Mouse (Mus musculus) neural tube, embryonic 12.5 days (tissue): ENCODE data around the gene Rgs10. TPM values are rescaled to one million over a fixed set of nuclear protein-coding genes. Genes with fewer than 3 reads are reported as not detected.

Source experiments
- ATAC-seq: fragments of 200-750 bp; cut with Nextera tagmentation; 2 replicates; pipeline ENCODE4 v1.8.0; 2017; ENCODE audit warnings: low read depth, mild to moderate bottlenecking, moderate TSS enrichment, moderate library complexity; ENCODE audit not compliant: low FRiP score
- H3K27ac ChIP-seq: fragments of 300-500 bp; sonication (generic); 2 replicates; pipeline ENCODE4 v1.5.1; 2016
- H3K27me3 ChIP-seq: fragments of 300-500 bp; sonication (generic); replicated peaks from 2 replicates; pipeline ENCODE4 v1.6.1; 2016; ENCODE audit warnings: mild to moderate bottlenecking
- H3K36me3 ChIP-seq: fragments of 300-500 bp; sonication (generic); 2 replicates; pipeline ENCODE4 v1.6.1; 2016; ENCODE audit warnings: mild to moderate bottlenecking
- H3K4me1 ChIP-seq: fragments of 300-500 bp; sonication (generic); 2 replicates; pipeline ENCODE4 v1.6.1; 2016
- H3K4me2 ChIP-seq: fragments of 300-500 bp; sonication (generic); replicated peaks from 2 replicates; pipeline ENCODE4 v1.6.1; 2016; ENCODE audit warnings: mild to moderate bottlenecking
- H3K4me3 ChIP-seq: fragments of 300-500 bp; sonication (generic); 2 replicates; pipeline ENCODE4 v1.5.1; 2016
- H3K9ac ChIP-seq: fragments of 300-500 bp; sonication (generic); 2 replicates; pipeline ENCODE4 v1.6.1; 2016; ENCODE audit warnings: mild to moderate bottlenecking
- H3K9me3 ChIP-seq: fragments of 300-500 bp; sonication (generic); 2 replicates; pipeline ENCODE4 v1.6.1; 2016; ENCODE audit warnings: mild to moderate bottlenecking
- whole genome bisulfite sequencing: fragments of 180-500 bp; shearing (Covaris S2); methylation state at CpG from one replicate; pipeline ENCODE4 v1.1.7; 2016; 5-methylcytosine and 5-hydroxymethylcytosine counted together
- polyA plus RNA-seq: library from polyadenylated mRNA; unstranded; fragments of >200 nt; fragmentation: Nextera tagmentation; extraction: Ambion mirVana; gene quantifications from 2 replicates; pipeline ENCODE4 v1.2.1, GENCODE M21; 2016

The Rgs10 gene
- polyA plus RNA-seq, 1 experiment from 2014 or later: 22.7 TPM

DNA sequence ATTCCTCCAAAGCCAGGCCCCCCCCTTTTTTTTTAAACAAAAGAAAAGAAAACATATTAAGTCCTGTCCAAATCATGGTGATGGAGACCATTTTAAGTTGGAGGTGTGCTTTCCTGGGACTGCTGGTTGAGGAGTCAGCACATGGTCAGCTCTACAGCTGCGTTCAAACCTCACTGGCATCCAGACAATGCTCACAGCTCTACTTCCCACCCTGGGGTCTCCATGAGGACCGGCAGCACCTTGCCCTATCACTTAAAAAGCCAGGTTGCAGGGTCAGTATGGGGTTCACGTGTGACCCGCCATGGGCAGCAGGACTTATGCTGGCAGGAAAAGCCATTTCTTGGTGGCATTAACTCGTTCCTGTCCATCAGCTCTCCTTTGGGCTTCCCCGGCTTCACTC is 15.0 kb downstream of the Rgs10 start:
- Histone ChIP-seq H3K9ac (no peak overlapping the region), H3K4me3 (no peak overlapping the region), H3K4me2 (no peak overlapping the region), H3K27ac (no peak overlapping the region), H3K27me3 (no peaks in the 10 kb centered on the region), H3K4me1 (no peaks in the 10 kb centered on the region), H3K9me3 (no peaks in the 10 kb centered on the region), H3K36me3 (no peaks in the 10 kb centered on the region)
- no peak for ATAC-seq
- WGBS: 83% methylated on average over 6 of the region's 6 CpGs

DNA sequence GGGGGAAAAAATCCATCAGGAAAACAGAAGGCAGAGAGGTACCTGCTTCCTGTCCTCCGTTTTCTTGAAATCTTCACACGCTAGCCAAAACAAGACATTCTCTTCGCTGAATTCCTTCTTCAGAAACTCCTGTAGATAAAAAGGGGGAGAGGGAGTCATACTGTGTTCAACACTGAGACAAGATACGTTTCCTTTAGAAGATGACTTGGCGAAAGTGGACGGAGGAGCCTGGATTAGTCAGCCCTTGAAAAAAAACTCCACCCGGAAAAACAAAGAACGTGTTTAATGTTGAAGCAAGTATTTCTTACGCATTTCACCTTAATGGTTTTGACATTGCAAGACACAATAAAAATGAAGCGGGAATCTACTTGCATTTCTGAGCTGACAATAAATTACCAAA is 15.4 kb downstream of the Rgs10 start:
- H3K27me3 ChIP-seq: no peaks in the 10 kb centered on the region
- H3K27ac ChIP-seq: no peak overlapping the region
- no peaks in the 10 kb centered on the region for H3K4me1 ChIP-seq
- no peak overlapping the region for H3K4me2 ChIP-seq
- ATAC-seq: no peak
- no peak overlapping the region for H3K4me3 ChIP-seq
- H3K9ac ChIP-seq: no peak overlapping the region
- no peaks in the 10 kb centered on the region for H3K36me3 ChIP-seq
- no peaks in the 10 kb centered on the region for H3K9me3 ChIP-seq
- WGBS: 81% methylated on average over 10 of the region's 10 CpGs

DNA sequence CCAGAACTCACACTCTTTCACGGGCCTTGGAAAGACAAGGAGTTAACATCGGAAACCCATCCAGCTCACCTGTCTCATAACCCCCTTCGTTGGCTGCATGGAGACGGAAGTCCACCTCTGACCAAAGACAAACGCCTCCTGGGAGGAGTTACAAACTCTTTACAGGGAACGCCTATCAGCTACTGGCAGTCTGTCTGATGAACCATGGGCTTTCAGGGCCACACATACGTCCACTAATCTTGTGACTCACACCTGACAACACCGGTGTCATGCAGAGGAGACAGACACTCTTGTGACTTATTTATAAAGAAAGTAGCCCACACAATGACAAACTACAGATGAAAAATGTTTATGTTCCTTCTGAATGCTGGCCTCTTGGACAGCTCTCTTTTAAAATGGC is 16.0 kb downstream of the Rgs10 start:
- Histone ChIP-seq H3K9ac (no peak overlapping the region), H3K27me3 (no peaks in the 10 kb centered on the region), H3K4me1 (no peaks in the 10 kb centered on the region), H3K9me3 (no peaks in the 10 kb centered on the region), H3K4me3 (no peak overlapping the region), H3K36me3 (no peaks in the 10 kb centered on the region), H3K27ac (no peak overlapping the region), H3K4me2 (no peak overlapping the region)
- WGBS: 91% methylated on average over 8 of the region's 8 CpGs
- ATAC-seq: no peak

DNA sequence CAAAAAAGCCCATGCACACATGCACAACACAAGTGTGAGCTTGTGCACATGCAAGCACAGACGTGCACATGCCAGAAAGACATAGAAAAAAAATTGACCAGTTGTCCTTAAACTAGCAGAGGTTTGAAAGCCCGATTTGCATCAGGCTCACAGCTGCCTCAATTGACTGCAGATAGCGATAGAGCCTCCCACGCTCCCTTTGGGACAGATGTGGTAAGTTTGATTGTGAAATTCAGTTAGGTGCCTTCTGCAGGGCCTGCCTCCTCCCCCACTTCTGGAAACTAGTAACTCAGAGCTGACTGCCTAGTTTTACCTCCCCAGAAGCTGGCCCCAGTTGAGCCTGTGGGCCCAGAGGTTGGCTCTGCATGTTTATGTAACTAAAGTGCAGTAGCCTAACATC is 19.9 kb downstream of the Rgs10 start:
- Histone ChIP-seq H3K4me3 (no peak overlapping the region), H3K27ac (no peak overlapping the region), H3K9ac (no peak overlapping the region), H3K27me3 (no peaks in the 10 kb centered on the region), H3K4me1 (no peaks in the 10 kb centered on the region), H3K4me2 (no peak overlapping the region), H3K36me3 (no peaks in the 10 kb centered on the region), H3K9me3 (no peaks in the 10 kb centered on the region)
- WGBS: 84% methylated on average over 4 of the region's 4 CpGs
- no peak for ATAC-seq

DNA sequence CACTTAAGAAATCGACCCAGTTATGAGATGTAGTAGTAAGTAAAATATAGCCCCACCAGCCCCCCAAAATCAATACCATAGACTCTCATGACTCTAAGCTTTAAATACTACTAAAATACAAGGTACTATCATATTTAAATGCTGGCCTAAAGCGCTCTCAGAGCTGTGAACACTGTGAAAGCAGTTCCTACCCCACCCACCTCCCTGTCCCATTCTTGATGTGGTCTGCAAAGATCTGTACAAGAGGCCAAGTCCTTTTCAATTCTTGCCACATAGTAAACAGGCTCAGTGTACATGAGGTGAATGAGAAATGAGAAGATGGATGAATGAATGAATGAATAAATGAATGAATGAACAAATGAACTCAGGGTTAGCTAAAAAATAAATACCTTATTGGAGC is 21.5 kb downstream of the Rgs10 start:
- Histone ChIP-seq H3K36me3 (no peaks in the 10 kb centered on the region), H3K4me3 (no peak overlapping the region), H3K9me3 (no peaks in the 10 kb centered on the region), H3K27me3 (no peaks in the 10 kb centered on the region), H3K4me1 (no peaks in the 10 kb centered on the region; the same call in 1 of the 2 replicates), H3K4me2 (no peak overlapping the region), H3K9ac (no peak overlapping the region), H3K27ac (no peak overlapping the region)
- no peak for ATAC-seq
- WGBS: 75% methylated on average over 2 of the region's 2 CpGs

DNA sequence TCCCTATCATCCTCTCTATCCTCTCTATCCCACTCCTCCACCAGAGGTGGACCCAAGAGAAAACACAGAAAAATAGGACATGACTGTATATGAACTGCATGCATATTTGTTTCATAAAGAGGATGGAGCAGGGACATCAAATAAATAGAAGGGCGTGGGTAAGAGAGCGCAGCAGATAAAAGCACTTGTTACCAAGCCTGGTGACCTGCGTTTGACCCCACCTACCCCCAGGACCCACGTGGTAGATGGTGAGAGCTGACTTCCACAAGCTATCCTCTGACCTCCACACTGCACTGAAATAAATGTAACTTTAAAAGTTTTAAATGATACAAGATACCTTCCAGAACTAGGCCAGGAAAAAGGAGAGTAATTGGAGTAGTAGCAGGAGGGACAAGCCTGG is 24.8 kb downstream of the Rgs10 start:
- Histone ChIP-seq H3K9ac (no peak overlapping the region), H3K27ac (no peak overlapping the region), H3K4me2 (no peak overlapping the region), H3K36me3 (no peaks in the 10 kb centered on the region), H3K4me3 (no peak overlapping the region), H3K4me1 (peaks cover 6% of the 10 kb centered on the region; the same call in 1 of the 2 replicates), H3K9me3 (no peaks in the 10 kb centered on the region), H3K27me3 (no peaks in the 10 kb centered on the region)
- 56% methylated on average over 4 of the region's 4 CpGs for WGBS
- no peak for ATAC-seq

DNA sequence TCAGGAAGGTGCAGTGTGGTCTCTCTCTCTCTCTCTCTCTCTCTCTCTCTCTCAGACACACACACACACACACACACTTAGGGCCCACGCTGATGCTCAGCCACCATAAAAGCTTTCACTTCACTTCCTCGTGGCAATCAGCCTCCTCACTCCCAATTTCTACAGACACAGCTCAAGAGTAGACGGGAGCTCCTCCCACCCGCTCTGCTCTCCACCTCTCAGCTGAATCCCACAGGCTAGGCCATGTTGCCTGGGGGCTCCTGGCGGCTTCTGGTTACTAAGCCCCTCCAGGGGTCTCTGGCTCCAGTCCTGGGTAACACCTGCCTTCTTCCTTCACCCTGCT is 25.6 kb downstream of the Rgs10 start:
- no peak overlapping the region for H3K27ac ChIP-seq
- no peak overlapping the region for H3K4me2 ChIP-seq
- WGBS: 42% methylated on average over 5 of the region's 5 CpGs
- H3K9ac ChIP-seq: no peak overlapping the region
- H3K4me3 ChIP-seq: no peak overlapping the region
- no peaks in the 10 kb centered on the region for H3K36me3 ChIP-seq
- peaks cover 6% of the 10 kb centered on the region; the same call in 1 of the 2 replicates for H3K4me1 ChIP-seq
- no peak for ATAC-seq
- H3K9me3 ChIP-seq: no peaks in the 10 kb centered on the region
- H3K27me3 ChIP-seq: no peaks in the 10 kb centered on the region

DNA sequence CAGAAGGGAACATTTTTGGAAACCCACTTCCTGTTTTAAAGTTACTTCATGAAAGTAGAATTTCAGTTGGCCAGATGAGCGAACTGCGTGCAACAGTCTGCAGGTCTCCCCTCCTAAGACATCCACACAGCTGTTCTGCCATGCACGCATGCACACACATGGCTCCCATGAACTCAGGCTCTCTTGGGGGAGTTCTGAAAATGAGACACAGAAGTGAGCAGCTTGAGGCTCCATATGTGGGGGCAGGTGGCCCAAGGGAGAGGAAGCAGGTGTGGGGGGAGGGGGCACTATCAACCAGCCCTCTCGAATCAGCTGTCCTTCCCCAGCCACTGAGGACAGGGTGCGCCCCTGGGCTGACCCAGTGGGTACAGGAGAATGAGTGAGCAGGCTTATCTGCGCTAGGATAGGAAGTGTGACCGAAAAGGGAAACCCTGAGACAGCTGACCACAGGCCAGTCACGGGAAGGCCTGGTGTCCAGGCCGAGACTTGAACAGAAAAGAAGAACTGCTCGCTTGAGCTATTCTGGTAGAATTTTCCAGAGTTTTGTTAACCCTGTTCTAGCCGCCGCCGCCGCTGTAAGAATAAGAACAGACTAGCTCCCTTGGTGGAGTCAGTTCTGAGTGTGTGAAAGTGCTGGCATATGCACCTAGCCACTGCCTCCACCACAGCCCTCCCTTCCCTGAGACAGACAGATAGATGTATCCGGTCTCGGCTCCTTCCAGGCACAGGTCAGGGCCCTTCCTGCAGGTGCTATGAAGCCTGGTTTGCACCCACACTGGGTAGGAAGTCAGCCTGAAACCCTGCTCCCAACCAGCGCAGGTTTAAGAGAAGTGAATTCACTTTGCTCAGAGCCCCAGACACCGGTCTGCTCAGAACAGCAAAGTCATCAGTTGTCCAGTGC is 26.2 kb downstream of the Rgs10 start:
- 88% methylated on average over 18 of the region's 18 CpGs for WGBS
- Histone ChIP-seq H3K9ac (no peak overlapping the region), H3K4me2 (no peak overlapping the region), H3K36me3 (no peaks in the 10 kb centered on the region), H3K4me3 (no peak overlapping the region), H3K27ac (no peak overlapping the region), H3K4me1 (peaks cover 6% of the 10 kb centered on the region; the same call in 1 of the 2 replicates), H3K27me3 (no peaks in the 10 kb centered on the region), H3K9me3 (no peaks in the 10 kb centered on the region)
- ATAC-seq: no peak

DNA sequence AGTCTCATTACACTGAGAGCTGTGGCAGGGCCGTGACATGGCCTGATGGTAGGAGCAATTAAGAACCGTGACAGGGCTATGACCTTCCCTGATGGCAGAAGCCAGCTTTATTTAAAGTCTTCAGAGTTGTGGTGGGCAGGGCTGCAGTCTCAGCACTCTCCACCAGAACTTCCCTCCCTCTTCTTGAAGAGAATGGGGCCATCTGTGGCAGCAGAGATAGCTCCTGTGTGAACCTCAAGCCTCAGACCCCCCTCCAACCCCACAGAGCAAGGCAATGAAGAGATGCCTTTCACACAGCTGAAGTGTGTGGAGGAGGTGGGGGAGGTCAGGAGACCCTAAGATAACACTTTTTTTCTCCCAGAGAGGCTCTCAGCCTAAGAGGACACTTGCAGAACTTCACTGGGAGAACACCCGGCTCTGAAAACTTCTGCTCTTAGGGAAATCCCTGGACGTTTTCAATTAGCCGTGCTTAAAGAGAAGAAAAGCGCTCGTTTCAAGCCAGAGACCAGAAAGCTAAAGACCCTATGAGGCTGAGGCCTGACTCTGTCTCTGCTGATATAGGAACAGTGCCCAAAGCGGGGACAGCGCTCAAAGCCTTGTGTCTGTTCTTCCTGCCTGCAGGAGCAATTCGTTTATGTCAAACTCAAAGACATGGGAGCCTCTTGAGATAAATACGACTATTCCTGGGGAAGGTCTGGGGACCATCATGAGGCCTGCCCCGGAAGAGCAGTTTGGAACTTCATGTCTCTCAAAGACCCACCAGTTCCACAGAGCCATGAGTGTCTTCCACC is 27.1 kb downstream of the Rgs10 start:
- no peak overlapping the region for H3K4me2 ChIP-seq
- no peak for ATAC-seq
- 45% methylated on average over 12 of the region's 12 CpGs for WGBS
- H3K4me3 ChIP-seq: no peak overlapping the region
- no peak overlapping the region for H3K27ac ChIP-seq
- H3K9ac ChIP-seq: no peak overlapping the region
- H3K27me3 ChIP-seq: no peaks in the 10 kb centered on the region
- no peaks in the 10 kb centered on the region for H3K9me3 ChIP-seq
- no peaks in the 10 kb centered on the region for H3K36me3 ChIP-seq
- H3K4me1 ChIP-seq: peaks cover 6% of the 10 kb centered on the region; the same call in 1 of the 2 replicates

DNA sequence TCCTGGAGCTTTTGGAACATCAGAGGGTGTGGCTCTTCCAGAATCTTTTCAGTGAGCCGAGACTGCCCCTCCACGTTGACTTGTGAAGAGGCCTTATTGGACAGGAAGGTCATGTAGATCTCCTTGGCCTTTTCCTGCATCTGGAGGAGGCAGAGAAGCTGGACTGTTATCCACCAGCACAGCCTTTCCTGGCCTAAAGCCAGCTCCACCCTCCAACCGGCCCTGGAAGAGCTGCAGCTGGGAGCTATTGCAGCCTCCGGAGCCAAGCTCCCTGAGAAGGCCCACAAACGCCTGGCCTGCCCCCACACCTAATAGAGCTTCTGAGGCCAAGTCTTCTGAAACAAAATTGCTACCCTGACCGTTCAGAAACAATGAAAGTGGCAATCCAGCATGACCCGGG is 29.6 kb downstream of the Rgs10 start:
- no peak overlapping the region for H3K27ac ChIP-seq
- no peak for ATAC-seq
- H3K36me3 ChIP-seq: no peaks in the 10 kb centered on the region
- H3K9ac ChIP-seq: no peak overlapping the region
- H3K9me3 ChIP-seq: no peaks in the 10 kb centered on the region
- H3K4me3 ChIP-seq: no peak overlapping the region
- 24% methylated on average over 7 of the region's 7 CpGs for whole genome bisulfite sequencing
- peaks cover 6% of the 10 kb centered on the region; the same call in 1 of the 2 replicates for H3K4me1 ChIP-seq
- H3K4me2 ChIP-seq: no peak overlapping the region
- no peaks in the 10 kb centered on the region for H3K27me3 ChIP-seq

DNA sequence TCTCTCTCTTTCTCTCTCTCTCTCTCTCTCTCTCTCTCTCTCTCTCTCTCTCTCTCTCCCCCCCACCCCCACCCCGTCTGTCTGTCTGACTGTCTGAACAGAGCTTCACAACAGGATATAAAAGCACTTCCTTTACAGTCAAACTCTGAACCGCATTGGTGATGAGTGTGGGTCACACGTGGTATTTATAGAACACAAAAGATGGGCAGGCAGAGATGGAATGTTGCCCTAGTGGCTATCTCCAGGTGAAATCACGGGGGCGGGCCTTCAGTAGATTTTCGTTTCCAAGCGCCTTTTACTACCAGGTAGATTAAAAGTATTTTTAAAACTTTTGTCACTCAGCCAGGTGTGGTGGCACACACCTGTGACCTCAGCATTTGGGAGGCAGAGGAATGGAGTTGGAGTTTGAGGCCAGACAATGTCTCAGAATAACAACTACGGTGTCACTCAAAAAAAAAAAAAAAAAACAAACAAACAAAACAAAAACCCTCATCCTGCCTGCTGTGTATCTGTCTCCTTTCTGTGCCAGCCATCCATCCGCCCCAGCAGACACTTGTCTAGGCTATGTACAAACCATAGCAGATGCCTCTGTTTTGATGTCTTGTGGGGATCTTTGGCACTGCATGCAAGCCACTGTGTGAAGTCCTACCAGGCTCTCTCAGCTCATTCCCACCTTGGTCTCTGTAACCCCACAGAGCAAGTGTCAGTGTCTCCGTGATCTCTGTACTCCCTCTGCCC is 34.7 kb downstream of the Rgs10 start:
- H3K27me3 ChIP-seq: no peaks in the 10 kb centered on the region
- no peak overlapping the region for H3K4me2 ChIP-seq
- H3K9ac ChIP-seq: no peak overlapping the region
- H3K36me3 ChIP-seq: no peaks in the 10 kb centered on the region
- no peak overlapping the region for H3K27ac ChIP-seq
- no peak for ATAC-seq
- 84% methylated on average over 10 of the region's 10 CpGs for WGBS
- H3K4me3 ChIP-seq: no peak overlapping the region
- no peaks in the 10 kb centered on the region for H3K9me3 ChIP-seq
- no peaks in the 10 kb centered on the region for H3K4me1 ChIP-seq

DNA sequence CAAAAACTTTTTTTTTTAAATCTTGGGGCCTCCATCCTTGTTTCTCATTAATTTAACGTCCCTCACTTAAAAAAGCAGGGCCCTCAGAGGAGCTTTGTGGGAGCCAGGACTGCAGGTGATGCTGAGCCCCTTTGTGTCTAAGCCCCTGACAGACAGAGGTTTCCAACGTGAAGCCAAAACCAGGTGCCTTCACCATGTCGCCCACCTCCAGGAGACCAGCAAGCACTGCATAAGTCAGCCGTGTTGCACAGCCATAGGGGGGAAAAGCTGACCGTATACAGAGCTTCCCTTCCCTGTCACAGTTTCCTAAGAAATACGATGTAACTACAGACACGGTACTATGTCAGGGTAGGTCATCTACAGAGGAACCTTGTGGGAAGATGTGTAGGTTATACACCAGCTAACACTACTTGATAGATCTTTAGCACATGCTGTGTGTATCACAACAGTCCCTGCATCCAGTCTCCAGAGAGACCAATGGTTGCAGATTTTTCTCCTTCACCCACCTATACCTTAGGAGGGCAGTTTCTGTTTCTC is 35.3 kb downstream of the Rgs10 start:
- Histone ChIP-seq H3K4me2 (no peak overlapping the region), H3K36me3 (no peaks in the 10 kb centered on the region), H3K27ac (no peak overlapping the region), H3K4me3 (no peak overlapping the region), H3K9me3 (no peaks in the 10 kb centered on the region), H3K4me1 (no peaks in the 10 kb centered on the region), H3K9ac (no peak overlapping the region), H3K27me3 (no peaks in the 10 kb centered on the region)
- ATAC-seq: no peak
- WGBS: 85% methylated on average over 7 of the region's 7 CpGs
